Mouse (Mus musculus) lung, postnatal 14 days (tissue): ENCODE measurements around the gene Plekhm2.

Experiments used
- DNase-seq: peaks from one replicate; pipeline ENCODE4 v3.0.0; 2021

The Plekhm2 gene

DNA sequence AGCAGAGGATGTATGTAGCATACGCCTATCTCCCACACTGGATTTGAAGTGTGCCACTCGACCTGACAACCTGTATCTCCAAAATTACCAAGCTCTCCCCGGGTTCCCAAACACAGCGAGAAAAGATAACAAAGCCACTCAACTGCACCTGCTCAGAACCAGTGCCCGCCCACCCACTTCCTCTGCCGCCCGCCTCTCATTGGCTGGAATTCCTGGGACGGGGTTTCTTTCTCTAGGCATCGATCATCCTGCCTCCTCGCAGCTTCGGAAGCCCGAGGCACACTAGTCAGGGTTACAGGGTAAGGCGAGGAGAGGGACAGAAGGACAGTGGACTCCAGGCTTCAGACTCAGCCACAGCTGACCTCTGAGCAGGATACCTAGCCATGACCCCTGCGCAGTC lies 36.0 kb downstream of the Plekhm2 start:
- no peak for DNase-seq

DNA sequence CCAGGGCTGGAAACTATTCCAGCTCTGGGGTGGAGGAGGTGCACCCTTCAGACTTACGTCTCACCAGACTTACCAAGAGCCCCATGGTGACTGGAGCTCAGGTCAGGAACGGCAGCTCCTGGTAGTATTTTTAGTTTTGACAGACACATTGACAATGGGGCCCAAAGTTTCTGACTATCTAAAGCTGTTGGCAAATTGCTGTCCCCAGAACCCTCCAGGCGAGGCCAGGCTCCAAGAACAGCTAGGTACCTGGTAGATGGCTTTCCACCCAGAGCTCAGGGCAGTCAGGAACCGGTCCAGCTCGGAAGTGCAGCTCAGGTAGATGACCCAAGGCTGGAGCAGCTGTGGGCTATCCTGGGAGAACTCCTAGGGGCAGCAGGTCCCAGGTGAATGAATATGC lies 37.2 kb downstream of the Plekhm2 start:
- DNase-seq: no peak

DNA sequence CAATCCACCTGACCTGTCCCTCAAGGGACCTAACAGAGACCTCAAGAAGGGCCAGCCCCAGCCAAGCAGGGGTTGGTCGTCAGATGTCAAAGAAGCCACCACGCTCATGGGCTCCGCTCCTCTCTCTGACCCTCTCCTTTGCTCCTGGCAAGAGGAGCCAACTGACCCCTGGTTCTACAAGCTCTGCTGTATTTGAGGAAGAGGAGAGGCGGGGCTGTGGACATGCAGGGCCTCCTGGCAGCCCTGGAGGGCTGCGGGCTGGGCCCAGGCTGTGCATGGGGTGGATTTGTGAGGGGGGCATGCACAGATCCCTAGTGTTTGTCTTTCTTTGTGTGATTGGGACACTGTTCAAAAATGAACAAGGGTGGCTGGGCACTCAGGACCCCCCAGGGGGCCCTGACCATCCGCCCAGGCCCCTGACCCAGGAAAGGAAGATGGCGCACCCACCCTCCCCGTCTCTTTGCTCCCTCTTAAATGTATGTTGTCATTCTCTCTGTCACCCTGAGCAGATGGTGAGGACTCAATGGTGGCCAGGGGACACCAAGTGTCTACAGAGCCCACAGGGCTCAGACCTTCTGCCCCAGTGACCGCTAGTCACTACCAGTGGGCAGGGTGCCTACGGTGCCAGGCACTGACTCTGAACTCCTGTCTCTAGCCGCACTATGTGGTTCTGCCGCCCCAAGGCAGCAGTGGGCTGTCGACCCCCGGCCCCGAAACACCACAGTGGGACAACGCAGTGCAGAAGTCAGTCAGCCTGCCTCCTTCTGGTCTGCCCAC lies 38.7 kb downstream of the Plekhm2 start:
- DNase-seq: no peak

DNA sequence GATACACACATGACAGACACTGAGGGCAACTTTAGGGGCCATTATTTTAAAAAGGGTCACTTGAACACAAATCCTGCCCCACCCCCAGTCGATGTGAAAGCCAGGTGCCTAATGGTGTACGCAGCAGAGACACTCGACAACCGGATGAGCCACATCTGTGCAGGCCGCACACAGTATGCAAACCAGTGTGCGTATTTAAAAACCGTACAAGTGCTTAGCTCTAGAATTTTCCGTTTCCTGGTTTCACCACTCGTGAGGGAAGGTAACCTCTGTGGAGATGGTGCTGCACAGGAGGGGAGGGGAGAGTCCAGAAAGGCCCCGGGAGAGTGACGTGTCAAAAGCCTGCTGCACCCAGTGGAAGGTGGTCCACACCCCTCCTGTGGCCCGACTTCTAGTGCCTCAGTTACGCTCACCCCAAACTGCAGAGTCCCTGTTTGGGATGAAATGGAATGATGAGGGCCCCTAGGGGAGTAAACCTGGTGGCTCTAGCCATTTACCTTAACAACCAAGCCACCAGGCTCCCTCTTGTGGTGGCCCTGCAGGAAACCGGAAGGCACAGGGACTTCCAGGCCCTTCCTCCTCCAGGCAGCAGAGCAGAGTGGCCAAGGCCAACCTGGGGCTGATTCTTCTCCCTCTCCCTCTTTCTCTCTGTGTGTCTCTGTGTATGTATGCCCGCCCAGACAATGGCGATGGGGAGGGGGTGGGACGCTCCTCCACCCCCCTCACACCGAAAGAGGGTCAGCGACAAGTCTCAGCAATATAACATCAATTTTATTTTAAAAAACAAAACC lies 39.5 kb downstream of the Plekhm2 start:
- DNase-seq: peak; percentile 52

DNA sequence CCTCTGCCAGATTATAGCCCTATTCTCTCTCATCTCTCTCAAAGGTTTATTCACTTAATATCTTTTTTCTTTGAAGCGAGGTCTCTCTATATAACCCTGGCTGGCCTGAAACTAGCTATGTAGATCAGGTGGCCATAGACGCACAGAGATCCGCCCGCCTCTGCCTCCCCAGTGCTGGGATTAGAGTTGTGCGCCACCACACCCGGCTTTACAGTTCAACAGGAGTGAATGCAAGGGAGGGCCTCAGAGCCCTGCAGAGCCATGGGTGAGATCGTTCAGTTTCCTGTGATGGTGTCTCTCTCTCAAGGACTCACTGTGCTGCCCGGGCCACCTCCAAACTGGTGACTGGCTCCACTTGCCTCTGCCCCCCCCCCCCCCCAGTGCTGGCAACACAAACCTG lies 40.6 kb downstream of the Plekhm2 start:
- DNase-seq: no peak

DNA sequence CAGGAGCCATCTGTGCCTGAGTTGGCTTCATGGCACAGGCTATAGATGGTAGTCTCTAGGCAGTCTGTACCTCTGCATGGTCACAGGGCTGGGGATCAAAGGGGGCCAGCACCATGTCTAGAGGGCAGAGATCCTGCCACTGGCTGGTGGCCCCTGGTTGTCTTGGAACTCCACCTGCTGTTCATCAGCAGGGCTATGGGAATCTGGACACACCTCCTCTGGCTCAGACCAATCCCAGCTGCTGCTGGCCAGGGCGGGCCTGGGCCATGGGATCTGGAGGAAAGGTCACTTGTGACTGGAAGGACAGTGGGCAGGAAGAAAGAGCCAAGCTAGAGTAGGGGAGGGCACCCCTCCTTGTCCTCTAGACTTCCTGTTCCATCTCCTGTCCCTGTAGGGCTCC lies 41.0 kb downstream of the Plekhm2 start, which contains the start of gene Slc25a34:
TSS of gene Slc25a34 (minus strand) at position 156 of the 400 bp plus-strand sequence.
- DNase-seq: peak; percentile 66

DNA sequence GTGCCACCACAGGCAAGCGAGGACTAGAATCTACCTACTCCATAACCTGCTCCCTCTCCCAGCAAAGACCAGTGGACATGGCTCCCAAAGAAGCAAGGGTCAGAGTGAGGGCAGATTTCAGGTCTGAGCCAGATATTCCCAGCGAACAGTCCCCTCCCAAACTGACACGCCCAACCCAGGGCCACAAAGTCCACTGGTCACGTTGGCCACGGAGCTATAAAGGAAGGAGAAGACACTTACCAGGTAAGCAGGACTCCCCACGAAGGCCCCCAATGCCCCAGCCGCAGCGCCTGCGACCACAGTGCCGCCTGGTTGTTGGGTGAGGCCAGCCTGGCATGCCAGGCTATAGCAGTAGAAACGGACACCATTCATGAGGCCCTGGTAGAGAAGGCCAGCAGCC lies 41.7 kb downstream of the Plekhm2 start:
- DNase-seq: no peak

DNA sequence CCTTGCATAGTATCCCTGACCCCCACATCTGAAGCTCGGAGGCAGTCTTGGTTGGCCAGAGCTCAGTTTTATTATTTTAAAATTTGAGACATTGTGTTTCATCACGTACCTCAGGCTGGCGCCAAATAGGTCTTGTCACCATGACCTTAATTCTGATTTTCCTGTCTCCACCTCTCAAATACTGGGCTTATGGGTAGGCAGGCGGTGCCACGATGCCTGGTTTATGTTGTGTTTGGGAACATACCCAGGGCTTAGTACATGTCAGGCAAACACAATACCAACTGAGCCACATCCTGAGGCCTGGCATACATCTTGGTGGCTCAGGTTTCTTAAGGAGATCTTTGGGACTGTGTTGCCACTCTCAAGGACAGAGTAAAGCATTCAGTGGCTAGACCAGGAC lies 42.1 kb downstream of the Plekhm2 start:
- no peak for DNase-seq

DNA sequence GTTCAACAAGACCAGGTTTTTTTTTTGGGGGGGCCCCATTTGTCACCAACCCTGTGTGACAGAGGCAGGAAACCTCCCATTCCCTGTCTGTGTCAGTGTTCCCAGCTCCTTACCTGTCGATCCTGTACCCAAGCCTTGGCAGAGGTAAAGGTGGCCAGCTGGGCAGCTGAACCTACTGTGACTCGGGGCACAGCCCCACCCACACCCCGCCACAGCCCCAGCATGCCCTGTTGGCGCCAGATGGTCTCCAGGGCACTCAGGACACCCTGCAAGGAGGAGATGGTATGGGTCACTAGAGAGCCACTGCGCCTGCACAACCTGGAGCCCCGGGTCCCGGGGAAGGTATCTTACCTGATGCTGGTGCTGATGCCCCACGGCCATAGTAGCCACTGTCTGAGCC lies 42.6 kb downstream of the Plekhm2 start:
- no peak for DNase-seq

DNA sequence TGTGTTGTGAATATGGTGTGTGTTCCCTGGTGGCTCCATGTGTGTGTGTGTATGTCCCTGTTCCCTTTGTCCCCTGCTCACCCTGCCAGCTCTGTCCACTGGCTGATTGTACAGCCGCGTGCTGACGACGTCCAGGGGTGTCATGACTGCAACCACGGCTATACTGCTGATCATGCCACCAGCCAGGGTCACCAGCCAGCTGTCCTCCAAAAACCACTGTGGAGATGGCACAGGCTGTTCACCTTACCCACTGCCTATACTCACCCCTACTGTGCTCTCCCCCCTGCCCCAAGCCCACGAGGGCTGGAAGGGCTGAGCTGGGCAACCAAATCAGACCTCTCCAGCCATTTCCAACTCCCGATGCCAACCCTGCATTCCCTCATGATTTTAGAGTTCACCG lies 43.4 kb downstream of the Plekhm2 start:
- no peak for DNase-seq

DNA sequence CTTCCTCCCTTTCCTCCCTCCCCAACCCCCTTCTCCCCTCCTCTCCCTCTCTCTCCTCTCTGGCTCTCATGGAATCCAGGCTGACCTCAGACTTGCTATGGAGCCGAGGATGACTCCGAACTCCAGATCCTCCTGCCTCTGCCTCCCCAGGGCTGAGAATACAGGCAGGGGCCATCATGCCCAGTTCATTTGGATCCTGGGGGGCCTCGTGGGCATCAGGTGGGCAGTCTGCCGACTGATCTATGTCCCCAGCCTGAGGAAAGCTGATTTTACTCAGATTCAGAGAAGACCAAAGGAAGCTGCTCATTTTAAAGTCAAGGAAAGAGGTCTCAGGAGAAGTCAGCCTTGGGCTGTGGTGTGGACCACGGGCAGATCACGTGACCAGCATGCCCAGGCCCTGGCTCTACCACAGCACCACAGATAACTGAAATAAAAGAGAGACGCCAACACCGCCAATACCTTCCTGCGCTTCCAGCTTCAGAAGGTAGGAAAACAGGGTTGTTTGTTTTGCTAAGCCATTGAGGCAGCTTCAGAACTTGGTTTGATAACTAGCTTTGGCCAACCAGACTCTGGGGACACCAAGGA lies 45.3 kb downstream of the Plekhm2 start:
- DNase-seq: no peak

DNA sequence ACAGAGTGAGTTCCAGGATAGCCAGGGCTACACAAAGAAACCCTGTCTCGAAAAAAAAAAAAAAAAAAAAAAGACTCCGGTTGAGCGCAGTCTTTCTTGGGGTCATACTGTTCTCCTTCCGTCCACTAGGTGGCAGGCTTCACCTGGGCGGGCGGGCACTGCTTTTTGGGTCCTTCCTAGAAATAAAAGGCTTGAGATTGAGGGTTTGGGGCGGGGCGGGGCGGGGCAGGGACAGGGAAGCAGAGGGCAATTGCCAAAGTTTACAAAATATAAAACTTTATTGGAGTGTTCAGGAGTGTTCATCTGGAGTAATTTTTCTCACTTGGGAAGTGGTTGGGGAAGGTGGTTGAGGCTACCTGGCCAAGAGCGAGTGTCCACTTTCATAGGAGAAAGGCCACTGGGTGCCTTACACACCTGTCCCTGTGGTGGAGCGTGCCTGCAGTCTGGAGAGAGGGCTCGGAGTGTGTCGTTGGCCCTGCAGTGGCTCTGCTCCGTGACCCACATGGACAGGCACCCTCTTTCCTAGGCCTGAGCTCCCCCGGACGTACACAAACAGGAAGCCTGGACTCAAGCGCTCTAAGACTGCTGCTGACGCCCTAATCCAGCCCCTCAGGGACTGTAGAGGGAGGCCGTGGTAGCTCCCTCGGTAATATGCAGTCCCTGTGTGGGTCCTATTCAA lies 46.0 kb downstream of the Plekhm2 start, which contains the start of gene Tmem82:
TSS of gene Tmem82 (minus strand) at position 69 of the 679 bp plus-strand sequence.
- DNase-seq: peak; percentile 67

DNA sequence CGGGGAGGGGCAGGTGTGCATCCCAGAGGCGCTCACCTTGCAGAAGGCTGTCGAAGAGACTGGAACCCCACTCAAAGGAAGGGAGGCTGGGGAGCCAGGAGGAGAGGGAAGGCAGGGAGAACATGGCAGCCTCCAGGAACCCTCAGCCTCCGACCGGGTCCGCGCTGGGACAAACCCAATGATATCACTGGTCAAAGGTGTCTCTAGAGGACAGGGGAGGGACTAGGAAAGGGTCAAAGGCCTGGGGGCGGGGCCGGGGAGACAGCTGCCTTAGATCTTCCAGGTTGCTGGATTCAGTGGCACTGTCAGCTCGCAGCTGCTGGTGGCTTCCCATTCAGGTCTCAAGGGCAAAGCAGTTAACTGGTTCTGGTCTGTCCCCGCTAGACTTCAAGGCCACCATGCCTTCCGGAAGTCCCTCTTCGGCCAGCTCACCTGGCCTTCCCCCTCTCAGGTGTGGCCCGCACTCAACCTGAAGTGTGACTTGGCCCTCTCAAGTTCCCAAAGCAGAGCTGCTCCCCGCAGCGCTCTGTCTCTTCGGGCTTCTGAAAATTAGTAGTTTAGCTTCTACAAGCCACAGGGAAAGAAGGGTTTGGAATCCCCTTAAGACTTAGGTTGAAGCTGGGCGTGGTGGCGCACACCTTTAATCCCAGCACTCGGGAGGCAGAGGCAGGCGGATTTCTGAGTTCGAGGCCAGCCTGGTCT lies 46.7 kb downstream of the Plekhm2 start:
- DNase-seq: peak; percentile 32

DNA sequence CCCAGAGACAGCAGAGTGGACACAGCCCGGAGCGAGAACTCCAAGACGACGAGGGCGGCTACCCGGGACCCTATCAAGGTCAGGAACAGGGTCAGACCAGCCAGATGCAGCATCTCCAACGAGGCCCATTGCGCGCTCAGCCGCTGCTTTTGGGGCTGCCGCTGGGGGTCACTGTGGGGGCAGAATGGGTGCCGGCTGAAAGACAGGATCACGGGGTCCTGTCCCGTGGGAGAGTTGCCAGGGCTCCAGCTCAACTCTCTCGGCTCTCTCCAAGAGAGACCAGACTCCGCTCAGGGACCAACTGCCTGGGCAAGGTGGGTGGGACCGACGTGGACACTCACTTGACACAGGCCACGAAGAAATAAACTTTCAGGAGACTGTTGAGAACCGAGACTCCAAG lies 47.4 kb downstream of the Plekhm2 start:
- DNase-seq: peak; percentile 86

DNA sequence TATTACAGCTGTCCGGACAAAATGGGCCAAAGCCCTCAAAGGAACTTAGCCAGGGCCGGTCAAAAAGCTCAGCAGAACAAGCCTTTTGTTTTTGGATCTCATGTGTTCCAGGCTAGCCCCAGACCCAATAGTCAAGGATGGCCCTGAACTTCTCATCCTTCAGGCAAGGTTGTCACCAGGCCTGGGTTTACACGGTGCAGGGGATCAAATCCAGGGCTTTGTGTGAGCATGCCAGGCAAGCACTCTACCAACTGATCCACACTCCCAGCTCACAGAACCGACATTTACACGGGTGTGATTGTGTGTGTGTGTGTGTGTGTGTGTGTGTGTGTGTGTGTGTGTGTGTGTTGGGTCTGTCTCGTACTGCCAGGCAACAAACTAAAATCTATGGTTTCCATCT lies 47.9 kb downstream of the Plekhm2 start:
- DNase-seq: no peak

DNA sequence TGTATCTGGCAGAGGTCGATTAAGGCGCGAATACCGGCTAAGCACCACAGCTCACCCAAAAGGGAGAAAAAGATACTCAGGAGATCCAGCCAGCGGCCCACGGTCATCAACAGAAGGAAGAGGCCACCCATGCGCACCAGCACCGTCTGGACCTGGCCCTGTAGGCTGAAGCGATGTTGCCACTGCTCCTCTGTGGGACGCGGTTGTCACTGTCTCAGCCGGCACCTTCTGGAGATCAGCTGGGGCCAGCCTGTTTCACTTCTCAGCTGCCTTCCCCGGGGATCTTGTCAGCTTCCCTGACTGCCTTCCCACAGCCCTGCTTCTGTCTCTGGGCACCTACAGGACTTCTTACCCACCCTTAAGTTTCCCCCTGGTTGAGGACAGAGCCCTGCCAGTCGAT lies 49.8 kb downstream of the Plekhm2 start:
- DNase-seq: no peak

DNA sequence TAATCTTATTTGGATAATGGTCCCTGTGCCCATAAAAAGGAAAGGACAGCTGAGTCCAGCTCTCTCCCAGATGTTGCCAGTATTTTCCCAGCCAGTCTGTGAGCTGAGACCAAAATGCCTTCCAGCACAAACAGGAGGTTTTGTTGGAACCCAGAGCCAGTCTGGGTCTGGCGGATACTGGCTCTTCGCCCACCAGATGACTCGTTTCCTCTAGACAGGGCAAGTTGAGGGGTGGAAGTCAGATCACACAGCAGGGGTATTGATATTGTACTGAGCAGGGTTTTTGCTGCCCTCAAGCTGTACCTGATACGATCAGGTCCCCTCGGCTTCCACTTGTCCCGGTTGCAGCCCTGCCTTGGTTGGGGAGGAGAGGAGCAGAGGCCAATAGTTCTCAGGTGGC lies 55.2 kb downstream of the Plekhm2 start:
- DNase-seq: peak; percentile 56

DNA sequence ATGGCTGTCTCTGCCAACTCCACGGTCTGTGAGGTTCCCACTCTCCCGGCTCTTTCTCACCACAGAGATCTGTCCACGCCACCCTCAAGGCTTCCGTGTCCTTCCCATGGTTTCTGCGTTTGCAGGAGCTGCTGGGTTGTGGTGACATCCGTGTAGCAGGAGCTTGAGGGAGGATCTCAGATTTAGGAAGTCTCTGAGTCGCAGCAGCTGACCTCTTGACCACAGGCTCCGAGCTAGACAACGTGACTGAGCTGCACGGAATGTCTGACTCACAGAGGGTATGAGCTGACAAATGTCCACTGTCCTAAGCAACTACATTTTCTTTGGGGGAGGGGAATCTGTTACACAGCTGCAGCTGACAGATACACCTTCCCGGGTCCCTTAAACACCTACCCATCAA lies 58.8 kb downstream of the Plekhm2 start, which contains the start of gene Fblim1:
TSS of gene Fblim1 (minus strand) at position 236 of the 400 bp plus-strand sequence.
- peak; percentile 41 for DNase-seq

DNA sequence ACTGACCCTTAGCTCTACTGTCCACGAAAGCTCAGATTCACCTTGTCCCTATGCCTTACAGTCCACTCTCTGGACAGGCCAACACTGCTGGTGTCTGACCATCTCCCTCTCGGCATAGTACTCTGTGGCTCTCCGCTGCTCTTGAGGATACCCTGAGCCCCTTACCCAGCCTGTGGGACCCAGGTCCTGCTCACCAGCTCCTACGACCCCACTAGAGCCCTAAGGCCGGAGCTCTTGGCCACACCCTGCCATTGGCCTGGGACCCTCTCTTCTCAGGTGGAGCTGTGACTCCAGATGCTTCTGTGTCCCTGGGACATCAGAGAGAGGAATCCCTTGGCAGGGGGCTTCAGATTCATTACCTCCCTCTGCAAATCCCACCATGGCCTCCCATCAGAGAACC lies 59.3 kb downstream of the Plekhm2 start:
- DNase-seq: no peak

DNA sequence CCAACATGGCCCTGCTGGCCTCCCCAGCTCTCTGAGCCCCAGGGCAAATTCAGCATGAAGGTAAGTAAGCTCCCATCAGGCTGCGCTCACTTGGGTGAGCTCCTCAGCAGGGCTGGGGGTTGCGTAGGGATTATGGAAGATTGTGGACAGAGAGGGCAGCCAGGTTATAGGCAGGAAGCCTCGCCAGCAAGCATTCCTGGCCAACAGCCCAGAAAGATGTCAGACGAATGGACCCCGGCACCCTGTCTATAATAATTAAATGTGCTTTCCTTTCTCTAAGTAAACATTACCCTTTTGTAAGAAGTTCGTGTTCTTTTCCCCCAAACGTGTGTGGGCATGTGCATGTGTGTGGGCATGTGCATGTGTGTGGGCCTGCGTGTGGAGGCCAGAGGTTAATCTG lies 60.2 kb downstream of the Plekhm2 start:
- DNase-seq: peak; percentile 66

DNA sequence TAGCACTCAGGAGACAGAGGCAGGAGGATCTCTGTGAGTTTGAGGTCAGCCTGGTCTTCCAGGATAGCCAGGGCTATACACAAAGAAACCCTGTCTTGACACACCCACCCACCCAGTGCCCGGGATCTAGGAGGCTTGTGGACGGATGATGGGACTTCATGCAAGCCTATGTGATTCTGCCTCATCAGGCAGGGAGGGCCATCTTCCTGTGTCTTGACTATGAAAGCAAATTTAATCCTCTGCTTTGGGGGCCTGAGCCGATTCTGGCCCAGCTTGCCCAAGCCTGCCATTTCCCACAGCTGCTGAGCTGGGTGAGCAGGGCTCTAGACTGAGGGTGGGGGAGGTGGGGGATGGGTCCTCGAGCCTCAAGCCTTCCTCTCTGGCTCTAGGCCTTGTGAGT lies 60.8 kb downstream of the Plekhm2 start:
- no peak for DNase-seq

DNA sequence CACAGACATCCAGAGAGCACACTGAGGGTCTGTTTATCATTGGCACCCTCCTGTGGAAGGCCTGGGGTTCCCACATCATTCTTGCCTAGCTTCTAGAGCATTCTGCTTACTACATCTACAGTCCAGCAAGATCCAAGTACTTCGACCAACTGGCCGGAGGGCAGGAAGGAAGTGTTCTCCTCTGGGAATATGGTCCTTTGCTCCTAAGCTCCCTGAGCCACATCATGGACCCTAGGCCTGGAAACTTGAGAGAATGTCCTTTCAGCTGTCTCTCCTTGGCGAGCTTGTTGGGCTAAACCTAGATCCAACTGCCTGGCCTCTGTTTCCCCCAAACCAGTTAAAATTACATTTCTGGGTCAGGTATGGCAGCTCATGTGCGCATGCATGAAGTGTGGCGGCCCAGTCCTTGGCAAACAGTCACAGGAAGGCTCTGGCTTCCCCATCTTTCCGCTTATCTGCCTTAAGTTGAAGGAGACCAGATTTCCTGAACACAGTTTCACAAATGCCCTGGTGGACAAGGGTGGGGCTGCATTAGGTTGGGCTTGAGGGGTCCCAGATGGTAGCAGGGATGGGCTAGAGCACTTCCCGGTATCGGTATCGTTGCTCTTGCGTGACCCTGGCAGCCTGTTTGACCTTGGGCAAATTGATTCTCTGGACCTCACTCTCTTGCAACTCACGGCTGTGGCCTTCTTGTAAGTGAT lies 62.0 kb downstream of the Plekhm2 start:
- DNase-seq: no peak
